Mouse (Mus musculus): ENCODE results near the gene Srgap3.

DNA sequence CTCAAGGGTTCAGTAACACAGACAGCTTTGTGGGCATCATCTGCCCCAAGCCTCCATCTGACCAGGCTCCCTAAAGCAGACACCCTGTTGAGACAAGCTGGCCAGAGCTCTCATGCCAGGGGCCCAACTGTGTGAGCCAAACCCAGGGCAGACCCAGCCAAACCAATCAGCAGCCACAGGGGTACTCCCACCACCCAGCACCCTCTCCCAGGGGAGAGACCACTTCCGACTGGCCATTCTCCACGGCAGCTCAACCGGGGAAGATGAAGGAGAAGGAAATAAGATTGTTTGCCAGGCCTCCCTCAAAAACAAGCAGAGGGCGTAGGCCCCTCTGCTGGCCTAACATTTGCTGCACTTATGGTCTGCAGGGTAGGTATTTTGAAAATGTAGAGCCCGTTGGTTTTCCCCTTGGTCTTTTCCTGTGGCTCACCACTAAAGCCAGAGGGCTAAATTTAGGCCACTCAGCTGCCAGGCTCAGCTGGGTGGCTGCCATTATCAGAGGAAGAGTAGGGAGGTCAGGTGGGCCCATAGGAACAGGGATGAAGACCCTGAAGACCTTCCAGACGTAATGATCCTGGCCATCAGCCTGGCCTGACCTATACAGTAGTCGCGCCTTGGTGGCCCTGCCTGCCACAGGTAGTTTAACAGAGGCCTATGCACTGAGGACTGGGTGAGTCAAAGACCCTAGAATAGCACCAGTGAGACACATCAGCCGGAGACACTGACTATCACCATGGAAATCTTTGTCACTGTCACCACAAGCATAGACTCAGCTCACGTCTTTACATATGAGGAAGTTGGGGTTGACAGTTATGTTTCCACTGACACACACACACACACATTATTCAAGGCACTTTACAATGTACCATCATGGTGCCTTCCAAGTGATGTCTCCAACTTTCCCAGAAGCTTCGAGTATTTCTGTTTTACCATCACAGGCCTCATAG, 85.4 kb downstream of the Srgap3 start:
- TF ChIP-seq POLR2A (IDR thresholded peaks at IDR 0.05; ENCODE audit: low read depth, low read length) (no peak), CTCF (IDR thresholded peaks at IDR 0.05; ENCODE audit: borderline replicate concordance, insufficient read depth, low read length) (no peak)

All from embryonic fibroblast, embryonic 13.5 days (primary cell).